Mouse (Mus musculus) heart, embryonic 10.5 days (tissue): Measurements from ENCODE around the gene Tmem212. TPM values are rescaled to one million over a fixed set of nuclear protein-coding genes. Genes with fewer than 3 reads are reported as not detected.
A peak's percentile ranks its signal among the peaks of the same experiment; 100 is the strongest.
"Not testable (repeated sequence)": the region's sequence is repeated elsewhere in the genome, so short reads cannot be mapped to it uniquely, and the experiment has no call there.

Experiments
- DNase-seq: peaks from one replicate; pipeline ENCODE4 v3.0.0-alpha.2; 2017; ENCODE audit warnings: low spot score
- H3K27ac ChIP-seq: fragments of 300-500 bp; sonication (generic); 2 replicates; pipeline ENCODE4 v1.5.1; 2016; ENCODE audit warnings: mild to moderate bottlenecking
- H3K27me3 ChIP-seq: fragments of 300-500 bp; sonication (generic); 2 replicates; pipeline ENCODE4 v1.6.1; 2016; ENCODE audit warnings: mild to moderate bottlenecking; ENCODE audit not compliant: poor library complexity, insufficient read depth, severe bottlenecking
- H3K36me3 ChIP-seq: fragments of 300-500 bp; sonication (generic); 2 replicates; pipeline ENCODE4 v1.6.1; 2016; ENCODE audit warnings: mild to moderate bottlenecking, moderate library complexity
- H3K4me1 ChIP-seq: fragments of 300-500 bp; sonication (generic); 2 replicates; pipeline ENCODE4 v1.6.1; 2016; ENCODE audit warnings: mild to moderate bottlenecking
- H3K4me3 ChIP-seq: fragments of 300-500 bp; sonication (generic); 2 replicates; pipeline ENCODE4 v1.5.1; 2016; ENCODE audit warnings: mild to moderate bottlenecking, moderate library complexity
- H3K9me3 ChIP-seq: fragments of 300-500 bp; sonication (generic); 2 replicates; pipeline ENCODE4 v1.6.1; 2016; ENCODE audit warnings: mild to moderate bottlenecking, moderate library complexity
- WGBS: fragments of 180-500 bp; shearing (Covaris S2); methylation state at CpG from one replicate; pipeline ENCODE4 v1.1.7; 2016; 5-methylcytosine and 5-hydroxymethylcytosine counted together
- polyA plus RNA-seq: library from polyadenylated mRNA; unstranded; fragments of >200 nt; fragmentation: Nextera tagmentation; extraction: Ambion mirVana; gene quantifications from 2 replicates; pipeline ENCODE4 v1.2.1, GENCODE M21; 2016

Tmem212 gene
- not detected in 2 replicates for polyA plus RNA-seq

GRCm38 (mm10) chr3:27896318-27896892 is at the start of gene Tmem212:
TSS of gene Tmem212 (minus strand) at chr3:27896368.
- Histone ChIP-seq H3K27me3 (no peaks in the 10 kb centered on the region), H3K36me3 (no peaks in the 10 kb centered on the region), H3K27ac (0 out of 2 replicates have a peak within 1 kb of the TSS, but pooled peaks have one; percentile 22), H3K4me3 (no peak within 1 kb of the TSS), H3K4me1 (peaks cover 28% of the 10 kb centered on the region), H3K9me3 (no peaks in the 10 kb centered on the region)
- DNase-seq: no peak
- 62% methylated on average over 8 of the region's 8 CpGs for WGBS

GRCm38 (mm10) chr3:27945397-27945796 is 49.2 kb upstream of the Tmem212 start:
- DNase-seq, H3K27me3 ChIP-seq, H3K27ac ChIP-seq, H3K4me1 ChIP-seq, H3K9me3 ChIP-seq, H3K36me3 ChIP-seq, H3K4me3 ChIP-seq: not testable (repeated sequence)
- WGBS: 89% methylated on average over 2 of the region's 2 CpGs

- Histone ChIP-seq H3K27ac (no peak overlapping the region), H3K9me3 (no peaks in the 10 kb centered on the region), H3K4me3 (no peak overlapping the region), H3K27me3 (no peaks in the 10 kb centered on the region), H3K4me1 (peaks cover 8% of the 10 kb centered on the region), H3K36me3 (no peaks in the 10 kb centered on the region)
- 85% methylated on average over 7 of the region's 7 CpGs for WGBS
- DNase-seq: no peak
Observed at GRCm38 (mm10) chr3:27942991-27943390, 46.8 kb upstream of the Tmem212 start.

- no peak overlapping the region for H3K27ac ChIP-seq
- H3K4me1 ChIP-seq: peaks cover 8% of the 10 kb centered on the region
- 83% methylated on average over 3 of the region's 3 CpGs for WGBS
- no peak overlapping the region for H3K4me3 ChIP-seq
- H3K9me3 ChIP-seq: no peaks in the 10 kb centered on the region
- 0 out of 2 replicates have a peak, but pooled peaks cover 4% of the 10 kb centered on the region for H3K27me3 ChIP-seq
- no peak for DNase-seq
- H3K36me3 ChIP-seq: no peaks in the 10 kb centered on the region
Observed at GRCm38 (mm10) chr3:27941634-27942033, 45.5 kb upstream of the Tmem212 start.

GRCm38 (mm10) chr3:27938381-27939323 is 42.5 kb upstream of the Tmem212 start, which contains the start of gene Pld1:
TSS of gene Pld1 (plus strand) at chr3:27938695.
- Histone ChIP-seq H3K27ac (peak within 1 kb of the TSS; percentile 91), H3K4me1 (peaks cover 8% of the 10 kb centered on the region), H3K4me3 (peak within 1 kb of the TSS; percentile 82), H3K27me3 (0 out of 2 replicates have a peak, but pooled peaks cover 4% of the 10 kb centered on the region), H3K36me3 (no peaks in the 10 kb centered on the region), H3K9me3 (no peaks in the 10 kb centered on the region)
- DNase-seq: peak; percentile 86
- under 1% methylated on average over 68 of the region's 68 CpGs for WGBS

GRCm38 (mm10) chr3:27937144-27938110 is 41.3 kb upstream of the Tmem212 start:
- WGBS: 74% methylated on average over 13 of the region's 13 CpGs
- H3K27ac ChIP-seq: peak overlapping the region; percentile 91; the same call in 1 of the 2 replicates
- H3K4me1 ChIP-seq: peaks cover 8% of the 10 kb centered on the region
- no peaks in the 10 kb centered on the region for H3K9me3 ChIP-seq
- no peaks in the 10 kb centered on the region for H3K36me3 ChIP-seq
- DNase-seq: no peak
- peak overlapping the region; percentile 82; the same call in 1 of the 2 replicates for H3K4me3 ChIP-seq
- 0 out of 2 replicates have a peak, but pooled peaks cover 4% of the 10 kb centered on the region for H3K27me3 ChIP-seq

- peak; percentile 36 for DNase-seq
- H3K27me3 ChIP-seq: 0 out of 2 replicates have a peak, but pooled peaks cover 4% of the 10 kb centered on the region
- no peaks in the 10 kb centered on the region for H3K9me3 ChIP-seq
- H3K27ac ChIP-seq: no peak overlapping the region
- H3K4me1 ChIP-seq: peaks cover 8% of the 10 kb centered on the region
- whole genome bisulfite sequencing: 81% methylated on average over 5 of the region's 5 CpGs
- no peak overlapping the region for H3K4me3 ChIP-seq
- H3K36me3 ChIP-seq: no peaks in the 10 kb centered on the region
Observed at GRCm38 (mm10) chr3:27936731-27937130, 40.6 kb upstream of the Tmem212 start.

GRCm38 (mm10) chr3:27935644-27936043 is 39.5 kb upstream of the Tmem212 start:
- no peaks in the 10 kb centered on the region for H3K9me3 ChIP-seq
- H3K27ac ChIP-seq: no peak overlapping the region
- peaks cover 8% of the 10 kb centered on the region for H3K4me1 ChIP-seq
- H3K27me3 ChIP-seq: 0 out of 2 replicates have a peak, but pooled peaks cover 4% of the 10 kb centered on the region
- H3K4me3 ChIP-seq: no peak overlapping the region
- H3K36me3 ChIP-seq: no peaks in the 10 kb centered on the region
- WGBS: 72% methylated on average over 3 of the region's 3 CpGs
- DNase-seq: no peak

GRCm38 (mm10) chr3:27932391-27932790 is 36.2 kb upstream of the Tmem212 start:
- Histone ChIP-seq H3K9me3 (no peaks in the 10 kb centered on the region), H3K36me3 (no peaks in the 10 kb centered on the region), H3K27ac (no peak overlapping the region), H3K4me3 (no peak overlapping the region), H3K27me3 (0 out of 2 replicates have a peak, but pooled peaks cover under 1% of the 10 kb centered on the region), H3K4me1 (no peaks in the 10 kb centered on the region)
- no peak for DNase-seq
- 82% methylated on average over 5 of the region's 5 CpGs for WGBS

- Histone ChIP-seq H3K36me3 (no peaks in the 10 kb centered on the region), H3K4me1 (no peaks in the 10 kb centered on the region), H3K27me3 (no peaks in the 10 kb centered on the region), H3K9me3 (no peaks in the 10 kb centered on the region), H3K27ac (no peak overlapping the region), H3K4me3 (no peak overlapping the region)
- WGBS: 87% methylated on average over 4 of the region's 4 CpGs
- DNase-seq: no peak
Observed at GRCm38 (mm10) chr3:27929219-27929618, 33.1 kb upstream of the Tmem212 start.

- DNase-seq: no peak
- Histone ChIP-seq H3K9me3 (peaks cover 3% of the 10 kb centered on the region), H3K4me1 (no peaks in the 10 kb centered on the region), H3K27ac (no peak overlapping the region), H3K4me3 (no peak overlapping the region), H3K27me3 (no peaks in the 10 kb centered on the region), H3K36me3 (0 out of 2 replicates have a peak, but pooled peaks cover 2% of the 10 kb centered on the region)
- WGBS: 71% methylated on average over 3 of the region's 3 CpGs
Observed at GRCm38 (mm10) chr3:27924037-27924436, 27.9 kb upstream of the Tmem212 start.
